Mouse (Mus musculus) frontal cortex, postnatal 36 days (tissue): ENCODE measurements around the gene Sfxn4.

Source experiments
- DNase-seq, 2 experiments: peaks; one replicate each; pipeline ENCODE4 v3.0.0; 2022; ENCODE audit warnings: low spot score in 2 of 2

Sfxn4 gene

DNA sequence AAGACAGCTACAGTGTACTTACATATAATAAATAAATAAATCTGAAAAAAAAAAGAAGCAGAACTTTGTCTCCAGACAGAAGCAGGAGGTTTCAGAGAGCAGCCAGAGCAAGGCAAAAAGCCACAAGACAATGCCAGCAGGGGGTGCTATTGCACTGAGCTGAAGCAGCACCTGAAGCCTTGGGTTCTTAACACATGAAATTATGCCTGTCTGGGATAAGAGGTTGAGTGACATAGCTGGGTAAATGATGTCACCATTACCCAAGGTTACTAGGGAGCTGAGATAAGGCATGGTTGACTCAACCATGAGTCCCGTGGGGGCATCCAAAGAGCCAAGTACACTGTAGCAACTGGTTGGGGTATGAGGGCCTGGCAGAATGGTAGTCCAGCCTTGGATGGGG, 23.5 kb downstream of the Sfxn4 start:
- peak; percentile 26 to 62 for DNase-seq

DNA sequence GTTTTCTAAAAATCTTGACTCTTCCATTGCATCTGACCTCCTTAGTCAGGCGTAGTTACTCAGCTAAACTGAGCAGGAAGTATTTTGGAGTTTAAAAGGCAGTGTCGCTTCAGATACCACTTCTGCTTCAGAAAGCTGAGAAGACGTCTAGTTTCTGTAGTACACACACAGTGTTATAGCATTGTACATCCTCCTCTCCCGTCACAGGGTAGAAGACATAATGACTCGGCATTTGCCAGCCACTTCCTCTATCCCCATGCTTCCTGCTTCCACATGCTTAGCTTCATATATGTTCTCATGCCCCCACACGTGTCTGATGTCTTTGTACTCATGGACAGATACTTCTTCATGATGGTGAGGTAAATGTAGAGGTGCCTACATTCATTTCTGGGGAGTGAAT, 42.6 kb downstream of the Sfxn4 start:
- DNase-seq, result no peak

DNA sequence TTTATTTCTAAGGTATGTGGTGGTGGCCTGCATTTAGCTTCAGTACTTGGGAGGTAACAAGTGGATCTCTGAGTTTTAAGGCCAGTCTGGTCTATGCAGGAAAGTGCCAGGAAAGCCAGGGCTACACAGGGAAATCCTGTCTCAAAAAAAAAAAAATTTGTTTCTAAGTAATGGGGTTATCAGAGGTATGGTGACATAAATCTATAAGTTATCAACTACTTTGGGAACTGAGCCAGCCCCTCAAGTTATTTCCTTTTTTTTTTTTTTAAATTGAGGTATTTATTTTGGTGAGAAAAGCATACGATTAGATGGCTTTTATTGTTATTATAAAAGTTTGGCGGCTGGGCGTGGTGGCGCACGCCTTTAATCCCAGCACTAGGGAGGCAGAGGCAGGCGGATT, 48.1 kb downstream of the Sfxn4 start:
- no peak for DNase-seq

DNA sequence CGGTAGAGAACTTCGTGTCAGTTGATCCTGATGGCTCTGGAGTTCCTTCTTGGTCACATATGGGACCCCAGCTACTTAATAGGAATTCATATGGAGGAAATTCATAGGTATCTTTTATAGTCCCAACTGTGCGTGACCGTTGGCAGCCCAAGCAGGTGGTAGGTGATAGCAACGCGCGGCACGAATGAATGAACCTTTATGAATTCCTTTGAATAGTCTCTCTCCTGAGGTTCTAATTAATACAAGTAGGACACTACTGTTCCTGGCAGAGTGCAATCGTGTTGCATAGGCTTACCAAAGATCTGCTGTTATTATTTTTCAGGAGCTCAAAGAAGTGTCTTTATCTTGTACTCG, 49.3 kb downstream of the Sfxn4 start:
- peak in 1 of 2 experiments; percentile 22 for DNase-seq

DNA sequence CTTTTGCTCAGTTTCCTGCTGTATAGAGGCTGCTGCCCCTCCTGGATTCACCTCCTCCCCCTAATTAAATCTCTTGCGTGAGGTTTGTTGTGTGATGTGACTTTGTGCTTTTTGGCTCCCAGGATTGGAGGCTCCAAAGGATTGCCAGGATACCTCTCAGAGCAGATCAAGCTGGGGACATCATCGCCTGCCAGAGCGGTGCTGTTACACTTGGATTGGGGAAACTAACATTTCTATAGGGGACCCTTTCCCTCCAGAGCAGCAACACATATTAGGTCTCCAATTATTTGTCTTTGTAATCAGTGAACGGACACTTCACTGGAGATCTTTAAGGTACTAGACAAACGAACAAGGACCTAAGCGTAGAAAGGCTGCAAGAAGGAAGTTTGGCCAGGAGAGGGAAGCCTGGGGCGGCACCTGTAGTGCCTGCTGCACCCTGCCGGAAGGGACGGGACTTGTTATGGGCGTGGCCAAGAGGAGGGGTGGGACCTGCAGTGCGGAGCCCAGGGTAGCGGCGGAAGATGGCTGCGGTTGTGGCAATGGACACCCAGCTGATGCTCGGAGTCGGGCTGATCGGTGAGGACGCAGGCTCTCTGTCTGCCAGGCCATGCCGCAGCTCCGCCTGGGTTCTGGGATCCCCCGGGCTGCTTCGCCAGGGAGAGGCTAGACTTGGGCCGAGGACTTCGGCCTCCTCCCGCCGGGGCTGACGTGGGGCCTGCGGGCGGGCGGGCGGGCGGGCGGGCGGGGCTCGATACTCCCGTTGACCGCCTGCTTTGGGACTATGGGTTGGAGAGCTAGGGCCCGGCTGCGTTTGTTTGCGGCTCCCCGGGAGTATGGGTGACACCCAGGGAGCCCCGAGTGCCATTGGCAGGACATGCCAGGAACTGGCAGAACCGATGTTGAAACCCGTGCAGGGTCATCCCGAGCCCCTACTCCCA, 49.9 kb downstream of the Sfxn4 start, which contains the start of gene Fam45a:
Gene Fam45a (plus strand): TSS at position 488 of the 938 bp plus-strand sequence.
- DNase-seq, result peak; percentile 90 to 91

DNA sequence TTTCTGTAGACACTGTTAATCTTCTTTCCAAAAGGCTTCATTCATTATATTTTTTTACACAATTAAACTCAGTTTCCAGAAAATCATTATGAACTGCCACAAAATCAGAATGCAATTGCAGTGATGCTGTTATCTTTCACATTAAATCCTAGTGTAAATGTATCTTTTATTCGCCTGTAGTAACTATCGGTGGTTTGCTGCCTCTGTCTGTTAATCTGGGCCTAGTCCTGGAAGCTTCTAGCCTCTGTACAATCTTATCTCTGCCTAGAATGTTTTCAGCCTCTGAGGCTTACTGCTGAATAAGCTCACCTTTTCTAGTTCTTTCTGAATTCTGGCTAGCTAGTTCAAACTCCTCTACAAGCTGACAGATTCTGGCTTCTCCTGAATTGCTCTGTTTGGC, 51.4 kb downstream of the Sfxn4 start:
- DNase-seq, result no peak

DNA sequence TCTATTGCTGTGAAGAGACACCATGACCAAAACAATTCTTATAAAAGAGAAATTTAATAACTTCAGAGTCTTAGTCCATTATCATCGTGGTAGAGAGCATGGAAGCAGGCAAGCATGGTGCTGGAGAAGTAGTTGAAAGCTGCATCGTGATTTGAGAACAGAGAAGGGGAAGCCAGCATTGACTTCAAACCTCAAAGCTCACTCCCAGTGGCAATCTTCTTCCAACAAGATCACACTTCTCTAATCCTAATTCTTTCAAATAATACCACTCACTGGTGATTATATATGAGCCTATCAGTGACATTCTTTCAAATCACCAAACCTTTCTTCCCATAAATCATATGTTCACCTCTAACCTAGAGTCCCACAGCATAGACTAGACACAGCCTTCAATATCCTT, 56.4 kb downstream of the Sfxn4 start:
- DNase-seq, result no peak

DNA sequence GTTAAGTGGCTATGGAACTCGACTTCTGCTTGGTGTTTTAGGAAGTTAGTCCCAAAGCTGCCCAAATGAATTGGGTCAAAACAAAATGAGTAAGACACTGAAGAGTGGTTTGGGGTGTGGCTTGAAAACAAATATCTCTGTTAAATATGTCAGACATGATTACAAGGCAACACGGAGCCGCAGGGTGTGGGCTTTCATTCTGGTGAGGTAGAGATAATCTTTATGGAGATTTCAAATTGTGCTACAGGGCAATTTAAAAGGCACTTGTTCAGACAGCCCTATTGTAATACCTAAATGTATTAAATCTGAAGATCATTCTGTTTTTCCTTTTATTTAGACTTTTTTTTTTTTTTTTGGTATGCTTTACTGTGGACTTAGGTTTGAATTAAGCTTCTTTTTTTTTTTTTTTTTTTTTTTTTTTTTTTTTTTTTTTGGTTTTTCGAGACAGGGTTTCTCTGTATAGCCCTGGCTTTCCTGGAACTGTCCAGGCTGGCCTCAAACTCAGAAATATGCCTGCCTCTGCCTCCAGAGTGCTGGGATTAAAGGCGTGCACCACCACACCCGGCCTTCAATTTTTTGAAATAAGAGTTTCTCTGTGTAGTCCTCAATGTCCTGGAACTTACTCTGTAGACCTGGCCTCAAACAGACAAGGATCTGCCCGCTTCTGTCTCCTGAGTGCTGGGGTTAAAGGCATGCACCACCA, 61.3 kb downstream of the Sfxn4 start:
- no peak for DNase-seq

DNA sequence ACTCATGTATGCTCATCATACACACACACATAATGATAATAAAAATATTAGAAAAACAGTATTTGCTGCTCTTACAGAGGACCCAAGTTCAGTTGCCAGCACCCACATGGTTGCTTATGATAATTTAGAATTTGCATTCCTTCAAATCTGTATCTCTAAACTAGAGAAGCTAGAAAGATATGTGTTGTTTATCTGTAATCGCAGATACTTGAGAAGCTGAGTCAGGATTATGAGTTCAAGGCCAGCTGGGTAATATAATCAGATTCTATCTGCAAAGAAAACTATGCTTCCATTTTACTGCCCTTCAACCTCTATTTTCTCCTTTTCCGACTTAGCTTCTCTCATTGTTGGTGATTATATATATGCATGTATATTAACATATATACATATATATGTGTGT, 63.9 kb downstream of the Sfxn4 start:
- no peak for DNase-seq

DNA sequence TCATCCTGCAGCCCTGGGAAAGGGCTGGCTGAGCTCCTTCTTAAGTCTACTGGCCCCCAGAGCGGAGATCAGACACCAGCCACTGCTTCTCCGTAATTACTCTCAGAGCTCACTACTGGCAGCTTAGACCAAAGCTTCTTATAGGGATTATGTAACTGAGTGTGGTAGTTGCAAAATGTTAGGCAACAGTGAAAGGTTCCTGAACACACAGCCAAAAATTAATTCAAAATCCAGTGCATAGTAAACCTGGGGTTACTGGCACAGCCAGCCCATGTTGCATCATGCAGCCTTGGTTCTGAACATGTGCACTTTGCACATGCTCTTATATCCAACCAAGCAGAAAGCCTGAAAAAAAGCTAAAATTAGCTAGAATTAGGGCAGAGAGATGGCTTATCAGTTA, 66.0 kb downstream of the Sfxn4 start:
- no peak for DNase-seq

DNA sequence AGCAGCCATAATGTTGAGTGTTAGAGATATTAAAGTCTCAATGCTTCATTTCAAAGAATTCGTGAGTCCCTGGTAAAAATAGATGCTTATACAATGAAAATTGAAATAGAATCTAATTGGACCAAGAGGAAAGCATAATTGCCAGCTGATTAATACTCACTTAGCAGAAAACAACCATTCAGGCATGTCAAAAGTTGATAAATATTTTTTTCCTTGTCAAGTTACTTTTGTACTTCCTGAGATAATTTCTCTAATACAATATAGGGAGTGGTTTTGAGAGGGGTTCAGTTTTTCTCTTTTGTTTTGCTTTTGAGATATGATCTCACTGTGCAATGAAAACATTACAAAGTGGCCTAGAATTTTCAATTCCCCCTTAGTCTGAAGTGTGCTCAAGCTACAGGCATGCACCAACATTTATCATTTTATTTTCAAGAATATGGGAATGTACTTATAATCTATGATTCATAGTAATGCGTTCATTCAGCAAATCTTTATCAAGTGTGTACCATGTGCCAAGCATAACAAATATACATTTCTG, 68.0 kb downstream of the Sfxn4 start:
- DNase-seq, result no peak

DNA sequence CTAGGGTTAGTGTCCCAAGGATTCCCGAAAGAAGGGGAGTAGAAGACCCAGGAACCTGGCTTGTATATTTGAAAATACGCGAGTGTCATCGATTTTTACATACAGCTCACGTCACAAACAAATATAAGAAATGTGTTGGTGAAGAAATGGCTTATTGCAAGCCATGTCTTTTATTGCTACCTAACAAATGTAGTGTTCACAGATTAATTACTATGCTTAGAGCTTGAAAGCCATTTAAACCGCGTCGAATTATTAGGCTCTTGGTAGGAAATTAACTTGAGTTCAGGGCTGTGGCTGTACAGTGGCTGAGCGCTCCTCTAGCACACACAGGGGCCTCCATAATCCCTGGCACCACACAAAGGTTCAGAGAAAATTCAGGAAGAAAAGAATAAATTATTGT, 70.1 kb downstream of the Sfxn4 start:
- no peak for DNase-seq

DNA sequence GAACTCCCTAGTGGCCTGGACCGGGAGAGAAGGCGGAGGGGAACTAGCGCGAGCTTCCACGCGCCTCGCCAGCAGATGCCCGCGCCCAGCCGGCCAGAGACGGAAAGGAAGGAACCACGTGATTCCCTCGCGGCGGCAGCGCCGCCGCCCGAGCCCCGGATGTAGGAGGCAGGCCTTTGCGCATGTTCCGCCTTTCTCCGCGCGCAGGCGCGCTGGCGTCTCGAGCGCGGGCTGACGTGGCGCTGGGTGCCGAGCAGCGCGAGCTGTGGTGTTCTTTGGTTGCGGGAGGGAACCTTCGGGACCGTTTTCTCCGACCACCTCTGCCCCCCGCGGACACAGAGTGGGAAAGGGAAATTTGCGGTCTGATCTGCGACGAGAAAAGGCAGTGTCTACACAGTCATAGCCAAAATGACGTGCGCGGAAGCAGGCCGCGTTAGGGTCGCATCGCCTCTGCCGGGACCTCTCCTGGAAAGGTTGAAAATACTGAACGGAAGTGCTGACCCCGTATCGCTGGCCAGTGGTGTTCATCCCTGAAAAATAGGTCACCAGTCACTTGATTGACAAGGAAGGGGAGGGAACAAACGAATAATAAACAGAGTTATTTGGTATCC, 70.6 kb downstream of the Sfxn4 start, which contains the start of gene Eif3a:
Gene Eif3a (minus strand): TSS at position 108 of the 611 bp plus-strand sequence.
- DNase-seq, result peak; percentile 94 to 95

DNA sequence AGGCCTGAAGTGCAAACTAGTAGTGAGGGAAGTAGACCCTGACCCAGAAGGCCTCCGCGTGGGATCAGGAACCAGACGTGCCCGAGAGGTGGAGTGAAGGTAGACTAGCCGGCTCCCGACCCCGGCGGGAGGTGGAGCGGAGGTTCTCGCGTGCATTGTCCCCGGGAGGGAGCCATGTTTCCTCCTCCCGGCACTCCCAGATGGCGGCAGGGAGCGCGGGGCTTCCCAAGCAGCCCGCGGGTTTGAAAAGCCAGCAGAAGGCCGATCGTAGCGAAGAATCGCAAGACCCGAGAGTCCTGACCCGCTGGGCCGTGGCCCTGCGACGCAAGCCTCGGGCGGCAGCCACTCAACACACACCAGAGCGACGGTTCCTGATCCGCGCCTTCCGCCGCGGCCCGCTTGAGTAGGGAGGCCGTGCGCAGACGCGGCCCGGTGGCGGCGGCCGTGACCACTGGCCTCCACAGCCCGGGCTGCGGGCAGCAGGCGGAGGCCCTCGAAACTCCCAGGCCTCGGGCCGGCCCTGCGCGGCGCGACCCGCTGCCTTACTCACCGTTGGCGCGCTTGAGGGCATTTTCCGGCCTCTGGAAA, 71.3 kb downstream of the Sfxn4 start:
- DNase-seq, result peak; percentile 36 to 37

DNA sequence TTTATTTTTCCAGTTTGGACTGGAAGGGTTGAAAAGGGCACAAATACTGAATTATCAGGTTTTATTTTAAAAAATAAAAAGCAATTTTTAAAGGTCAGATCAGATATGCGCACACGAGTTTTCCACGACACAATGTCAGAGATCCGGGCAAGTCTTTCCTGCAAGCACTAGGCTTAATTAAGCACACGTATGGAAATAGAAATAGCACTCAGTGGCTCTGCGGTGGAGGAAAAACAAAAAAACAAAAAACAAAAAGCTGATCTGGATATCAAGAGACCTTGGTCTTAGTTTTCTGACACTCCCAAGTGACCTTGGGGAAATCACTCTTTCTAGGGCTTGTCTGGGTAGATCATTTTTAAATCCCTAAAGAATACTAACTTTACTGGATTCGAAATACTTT, 71.8 kb downstream of the Sfxn4 start:
- no peak for DNase-seq

DNA sequence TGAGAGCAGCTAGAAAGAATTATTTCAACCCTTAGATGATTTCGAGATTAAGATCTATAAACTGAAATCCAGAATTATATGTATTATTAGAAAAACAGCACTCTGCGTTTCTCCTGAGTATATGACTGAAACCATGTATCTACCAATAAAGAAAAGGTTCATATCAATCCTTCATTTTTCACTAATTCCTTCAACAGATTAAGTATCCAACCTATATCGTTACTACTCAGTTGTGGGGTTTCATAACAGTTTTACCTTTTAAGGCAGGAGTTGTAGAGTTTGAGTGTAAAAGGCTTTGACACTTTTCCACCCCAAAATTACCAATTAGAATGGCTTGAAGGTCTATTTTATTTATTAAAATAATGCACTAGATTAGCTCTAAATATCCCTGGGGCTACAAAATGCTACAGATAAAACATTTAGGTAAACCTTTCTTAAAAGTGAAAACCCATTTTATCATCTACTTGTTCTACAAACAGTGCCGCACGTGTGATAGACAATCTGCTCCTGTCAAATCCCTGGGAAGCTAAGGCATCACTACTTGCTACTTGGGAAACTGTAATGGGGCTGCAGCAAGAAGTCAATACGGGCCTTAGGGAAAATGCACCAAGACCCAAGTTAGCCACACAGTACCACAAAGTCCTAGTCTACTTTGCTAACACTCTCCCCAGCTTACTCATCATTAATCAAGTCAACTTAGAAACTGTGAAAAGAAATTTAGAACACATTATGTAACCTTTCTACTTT, 72.9 kb downstream of the Sfxn4 start:
- no peak for DNase-seq

DNA sequence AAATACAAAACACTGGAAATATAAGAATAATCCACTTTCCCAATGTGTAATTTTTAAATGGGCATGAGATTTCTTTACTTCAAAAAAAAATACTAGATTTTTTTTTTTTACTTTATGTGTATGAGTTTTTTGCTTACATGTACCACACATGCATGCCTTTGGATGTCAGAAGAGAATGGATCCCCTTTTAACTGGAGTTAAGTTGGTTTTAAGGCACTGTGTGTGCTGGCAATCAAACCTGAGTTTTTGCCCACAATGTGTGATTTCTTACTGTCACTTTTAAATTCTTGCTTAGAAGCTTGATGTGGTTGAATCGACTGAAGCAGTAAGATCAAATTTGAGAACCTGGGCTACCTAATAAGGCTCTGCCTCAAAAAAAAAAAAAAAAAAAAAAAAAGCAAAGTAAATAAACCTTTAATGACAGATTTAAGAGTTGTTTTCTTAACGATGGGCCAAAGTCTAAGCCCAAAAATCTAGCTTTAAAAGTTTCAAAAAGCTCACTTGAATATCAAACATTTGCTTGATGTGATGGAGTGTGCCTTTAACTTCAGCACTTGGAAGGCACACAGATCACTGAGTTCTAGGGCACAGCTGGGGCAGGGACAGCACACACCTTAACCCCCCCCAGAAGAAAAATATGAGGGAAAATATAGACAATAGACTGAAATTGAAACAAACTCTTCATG, 73.7 kb downstream of the Sfxn4 start:
- DNase-seq, result no peak
